Mouse (Mus musculus) erythroblast, adult 5-6 weeks (primary cell): ENCODE results near the gene Cnot10. TPM values are rescaled to one million over a fixed set of nuclear protein-coding genes. Genes with fewer than 3 reads are reported as not detected.

Source experiments
- ATAC-seq: replicated peaks from 2 replicates; pipeline ENCODE4 v1.8.0; 2016; ENCODE audit warnings: moderate number of reproducible peaks, mild to moderate bottlenecking, moderate TSS enrichment, inconsistent platforms; ENCODE audit not compliant: poor library complexity, low FRiP score, severe bottlenecking
- total RNA-seq, 2 experiments: library from RNA; stranded (forward) in 1 of 2; stranded (reverse) in 1 of 2; fragments of 150-400 nt in 1 of 2; fragments of 200-764, 138-1000 nt in 1 of 2; gene quantifications; 2 replicates each; pipeline versions ENCODE4 v1.2.3 to v1.2.4; 2015 to 2017; ENCODE audit warnings: low replicate concordance in 2 of 2

Cnot10 gene
- total RNA-seq, 2 experiments from 2014 or later = 9.4 to 13.6 TPM

GRCm38 (mm10) chr9:114553828-114554227, 86.2 kb downstream of the Cnot10 start:
- no peak for ATAC-seq

GRCm38 (mm10) chr9:114550033-114550432, 90.0 kb downstream of the Cnot10 start:
- no peak for ATAC-seq

- no peak for ATAC-seq
These were observed 90.9 kb downstream of the Cnot10 start for GRCm38 (mm10) chr9:114549117-114549516.

GRCm38 (mm10) chr9:114548496-114548895, 91.5 kb downstream of the Cnot10 start:
- no peak for ATAC-seq

- no peak for ATAC-seq
These were observed 92.3 kb downstream of the Cnot10 start for GRCm38 (mm10) chr9:114547643-114548077.

- no peak for ATAC-seq
These were observed 93.2 kb downstream of the Cnot10 start for GRCm38 (mm10) chr9:114546765-114547164.

GRCm38 (mm10) chr9:114544754-114545393, 95.1 kb downstream of the Cnot10 start:
- no peak for ATAC-seq

- no peak for ATAC-seq
These were observed 95.9 kb downstream of the Cnot10 start for GRCm38 (mm10) chr9:114543882-114544753.

GRCm38 (mm10) chr9:114541279-114541741, 98.7 kb downstream of the Cnot10 start:
- ATAC-seq = no peak

GRCm38 (mm10) chr9:114538996-114539563, 100.9 kb downstream of the Cnot10 start:
- ATAC-seq = no peak

- no peak for ATAC-seq
These were observed 103.4 kb downstream of the Cnot10 start for GRCm38 (mm10) chr9:114536628-114537027.

Other genes starting within 250 kb of the Cnot10 start
- 1.5 and 13.4 TPM in 2 replicates for gene Crtap, start 249.5 kb downstream of the Cnot10 start, total RNA-seq (2015; ENCODE audit: low replicate concordance)
- 3.2 and 3.5 TPM in 2 replicates for gene Crtap, start 249.5 kb downstream of the Cnot10 start, total RNA-seq (2017; ENCODE audit: low replicate concordance)
- gene Glb1, start 239.1 kb downstream of the Cnot10 start, total RNA-seq (2015; ENCODE audit: low replicate concordance) = 5.0 and 15.9 TPM in 2 replicates
- gene Glb1, start 239.1 kb downstream of the Cnot10 start, total RNA-seq (2017; ENCODE audit: low replicate concordance) = 1.4 and 2.4 TPM in 2 replicates
- gene Tmppe, start 239.1 kb downstream of the Cnot10 start, total RNA-seq (2015; ENCODE audit: low replicate concordance) = not detected in 2 replicates
- 2.2 and 2.4 TPM in 2 replicates for gene Tmppe, start 239.1 kb downstream of the Cnot10 start, total RNA-seq (2017; ENCODE audit: low replicate concordance)
- gene Ccr4, start 135.3 kb downstream of the Cnot10 start, total RNA-seq (2015; ENCODE audit: low replicate concordance) = not detected in 2 replicates
- gene Ccr4, start 135.3 kb downstream of the Cnot10 start, total RNA-seq (2017; ENCODE audit: low replicate concordance) = not detected in 2 replicates
- gene C130032M10Rik, start 124.5 kb downstream of the Cnot10 start, total RNA-seq (2015; ENCODE audit: low replicate concordance) = not detected in 2 replicates
- not detected in 2 replicates for gene C130032M10Rik, start 124.5 kb downstream of the Cnot10 start, total RNA-seq (2017; ENCODE audit: low replicate concordance)
- not detected in 2 replicates for gene Trim71, start 75.8 kb downstream of the Cnot10 start, total RNA-seq (2015; ENCODE audit: low replicate concordance)
- not detected in 2 replicates for gene Trim71, start 75.8 kb downstream of the Cnot10 start, total RNA-seq (2017; ENCODE audit: low replicate concordance)
- 13.3 and 14.6 TPM in 2 replicates for gene Dync1li1, start 48.6 kb upstream of the Cnot10 start, total RNA-seq (2015; ENCODE audit: low replicate concordance)
- 19.1 and 19.7 TPM in 2 replicates for gene Dync1li1, start 48.6 kb upstream of the Cnot10 start, total RNA-seq (2017; ENCODE audit: low replicate concordance)
- 9.6 and 23.0 TPM in 2 replicates for gene Cmtm6, start 90.9 kb upstream of the Cnot10 start, total RNA-seq (2015; ENCODE audit: low replicate concordance)
- gene Cmtm6, start 90.9 kb upstream of the Cnot10 start, total RNA-seq (2017; ENCODE audit: low replicate concordance) = 17.0 and 24.4 TPM in 2 replicates
- 62.7 and 84.2 TPM in 2 replicates for gene Cmtm7, start 141.7 kb upstream of the Cnot10 start, total RNA-seq (2015; ENCODE audit: low replicate concordance)
- 59.2 and 111 TPM in 2 replicates for gene Cmtm7, start 141.7 kb upstream of the Cnot10 start, total RNA-seq (2017; ENCODE audit: low replicate concordance)
- gene Cmtm8, start 204.0 kb upstream of the Cnot10 start, total RNA-seq (2015; ENCODE audit: low replicate concordance) = not detected in 2 replicates
- gene Cmtm8, start 204.0 kb upstream of the Cnot10 start, total RNA-seq (2017; ENCODE audit: low replicate concordance) = 0.17 TPM in 1 of 2 replicates, not detected in the other